Mouse (Mus musculus) C2C12 (cell line): ENCODE results near the gene Akap5.

Experiments
- CEBPB ChIP-seq: IDR thresholded peaks from one replicate; pipeline ENCODE4 v1.6.1; 2011; ENCODE audit warnings: low read depth, mild to moderate bottlenecking, control low read depth, moderate library complexity
- CTCF ChIP-seq: IDR thresholded peaks from one replicate; pipeline ENCODE4 v1.5.1; 2011; ENCODE audit not compliant: control insufficient read depth, insufficient read depth, insufficient read length
- FOSL1 ChIP-seq: IDR thresholded peaks from one replicate; pipeline ENCODE4 v1.8.0; 2011; ENCODE audit warnings: mild to moderate bottlenecking, low read length; ENCODE audit not compliant: poor library complexity, insufficient read depth, severe bottlenecking
- MAX ChIP-seq: IDR thresholded peaks from one replicate; pipeline ENCODE4 v1.6.1; 2011; ENCODE audit warnings: mild to moderate bottlenecking, control low read depth
- MYOD1 ChIP-seq: IDR thresholded peaks from one replicate; pipeline ENCODE4 v1.6.1; 2011; ENCODE audit warnings: low read depth; ENCODE audit not compliant: control insufficient read depth, insufficient read length
- USF1 ChIP-seq: IDR thresholded peaks from one replicate; pipeline ENCODE4 v1.6.1; 2011; ENCODE audit warnings: low read depth, mild to moderate bottlenecking, control low read depth, moderate library complexity

GRCm38 (mm10) chr12:76369206-76369977 lies 44.7 kb downstream of the Akap5 start, which contains the start of gene Zbtb25:
- TF ChIP-seq CTCF (no peak), CEBPB (no peak), USF1 (peak; percentile 72), MYOD1 (no peak), MAX (peak; percentile 94), FOSL1 (no peak)
